Mouse (Mus musculus) hindbrain, embryonic 11.5 days (tissue): Measurements from ENCODE around the gene Ap5s1. TPM values are rescaled to one million over a fixed set of nuclear protein-coding genes. Genes with fewer than 3 reads are reported as not detected.
"Not testable (repeated sequence)": the region's sequence is repeated elsewhere in the genome, so short reads cannot be mapped to it uniquely, and the experiment has no call there.

Source experiments
- ATAC-seq: fragments of 200-750 bp; cut with Nextera tagmentation; 2 replicates; pipeline ENCODE4 v1.8.0; 2017; ENCODE audit warnings: mild to moderate bottlenecking, moderate TSS enrichment, moderate library complexity; ENCODE audit not compliant: low FRiP score
- DNase-seq: peaks from one replicate; pipeline ENCODE4 v3.0.0-alpha.2; 2015; ENCODE audit warnings: low spot score
- H3K27ac ChIP-seq: fragments of 300-500 bp; sonication (generic); 2 replicates; pipeline ENCODE4 v1.5.1; 2014; ENCODE audit warnings: mild to moderate bottlenecking, low read depth, low read length
- H3K27me3 ChIP-seq: fragments of 300-500 bp; sonication (generic); 2 replicates; pipeline ENCODE4 v1.6.1; 2014; ENCODE audit warnings: mild to moderate bottlenecking, low read length, moderate library complexity, mixed read lengths; ENCODE audit not compliant: control insufficient read depth, insufficient read depth
- H3K36me3 ChIP-seq: fragments of 300-500 bp; sonication (generic); 2 replicates; pipeline ENCODE4 v1.6.1; 2014; ENCODE audit warnings: mild to moderate bottlenecking, low read length, moderate library complexity, mixed read lengths; ENCODE audit not compliant: control insufficient read depth, insufficient read depth
- H3K4me1 ChIP-seq: fragments of 300-500 bp; sonication (generic); replicated peaks from 2 replicates; pipeline ENCODE4 v1.6.1; 2014; ENCODE audit warnings: low read length, mixed read lengths; ENCODE audit not compliant: control insufficient read depth, insufficient read depth
- H3K4me2 ChIP-seq: fragments of 300-500 bp; sonication (generic); replicated peaks from 2 replicates; pipeline ENCODE4 v1.6.1; 2014; ENCODE audit warnings: mild to moderate bottlenecking, low read depth, low read length
- H3K4me3 ChIP-seq: fragments of 300-500 bp; sonication (generic); 2 replicates; pipeline ENCODE4 v1.5.1; 2014; ENCODE audit warnings: low read depth, low read length
- H3K9ac ChIP-seq: fragments of 300-500 bp; sonication (generic); 2 replicates; pipeline ENCODE4 v1.6.1; 2014; ENCODE audit warnings: low read depth, low read length
- H3K9me3 ChIP-seq: fragments of 300-500 bp; sonication (generic); 2 replicates; pipeline ENCODE4 v1.6.1; 2016; ENCODE audit warnings: low read length; ENCODE audit not compliant: control insufficient read depth
- WGBS: fragments of 180-500 bp; shearing (Covaris S2); extraction: QIAGEN DNeasy Blood & Tissue Kit; methylation state at CpG from one replicate; pipeline ENCODE4 v1.1.7; 2014; 5-methylcytosine and 5-hydroxymethylcytosine counted together
- polyA plus RNA-seq: library from polyadenylated mRNA; unstranded; fragments of >200 nt; fragmentation: Nextera tagmentation; extraction: Ambion mirVana; gene quantifications from 2 replicates; pipeline ENCODE4 v1.2.1, GENCODE M21; 2014

Gene Ap5s1
- polyA plus RNA-seq, 1 experiment from 2014 or later, result 23.9 TPM

- WGBS, result 69% methylated on average over 3 of the region's 3 CpGs
Measured at GRCm38 (mm10) chr2:131221853-131222515, 15.1 kb downstream of the Ap5s1 start.

DNA sequence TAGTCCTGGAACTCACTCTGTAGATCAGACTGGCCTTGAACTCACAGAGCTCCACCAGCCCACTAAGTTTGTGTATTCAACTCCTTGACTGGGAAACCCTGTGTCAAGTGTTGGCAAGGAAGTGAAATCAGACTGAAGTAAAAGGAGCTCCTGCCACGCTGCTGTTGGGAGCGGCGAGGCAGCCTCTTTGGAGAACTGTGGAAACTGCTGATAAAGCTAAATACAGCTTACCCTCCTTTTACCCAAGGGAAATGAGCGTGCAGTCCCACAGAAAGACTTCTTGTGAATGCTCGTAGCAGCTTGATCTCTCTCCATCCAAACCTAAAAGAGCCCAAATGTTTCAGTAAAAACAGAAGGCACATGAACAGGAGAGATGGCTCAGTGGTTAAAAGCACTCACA is 15.7 kb downstream of the Ap5s1 start:
- Histone ChIP-seq H3K9ac (no peak overlapping the region), H3K27ac (no peak overlapping the region), H3K4me3 (no peak overlapping the region), H3K4me2 (no peak overlapping the region), H3K36me3 (0 out of 2 replicates have a peak, but pooled peaks cover 2% of the 10 kb centered on the region), H3K4me1 (no peaks in the 10 kb centered on the region), H3K27me3 (no peaks in the 10 kb centered on the region), H3K9me3 (no peaks in the 10 kb centered on the region)
- no peak for ATAC-seq
- DNase-seq, result no peak
- WGBS, result 69% methylated on average over 5 of the region's 5 CpGs

More at GRCm38 (mm10) chr2:131221853-131222515, 15.1 kb downstream of the Ap5s1 start:
- Histone ChIP-seq H3K27ac (no peak overlapping the region), H3K36me3 (0 out of 2 replicates have a peak, but pooled peaks cover under 1% of the 10 kb centered on the region), H3K9ac (no peak overlapping the region), H3K4me1 (no peaks in the 10 kb centered on the region), H3K4me2 (no peak overlapping the region), H3K4me3 (no peak overlapping the region), H3K27me3 (no peaks in the 10 kb centered on the region), H3K9me3 (no peaks in the 10 kb centered on the region)
- no peak for ATAC-seq
- DNase-seq, result no peak

GRCm38 (mm10) chr2:131223569-131223968 is 16.7 kb downstream of the Ap5s1 start:
- no peaks in the 10 kb centered on the region for H3K9me3 ChIP-seq
- no peaks in the 10 kb centered on the region for H3K4me1 ChIP-seq
- DNase-seq (no peak), ATAC-seq (no peak)
- no peak overlapping the region for H3K9ac ChIP-seq
- no peak overlapping the region for H3K4me3 ChIP-seq
- H3K36me3 ChIP-seq, result 0 out of 2 replicates have a peak, but pooled peaks cover 2% of the 10 kb centered on the region
- 82% methylated on average over 1 of the region's 1 CpGs for WGBS
- H3K27me3 ChIP-seq, result no peaks in the 10 kb centered on the region
- no peak overlapping the region for H3K4me2 ChIP-seq
- H3K27ac ChIP-seq, result no peak overlapping the region

DNA sequence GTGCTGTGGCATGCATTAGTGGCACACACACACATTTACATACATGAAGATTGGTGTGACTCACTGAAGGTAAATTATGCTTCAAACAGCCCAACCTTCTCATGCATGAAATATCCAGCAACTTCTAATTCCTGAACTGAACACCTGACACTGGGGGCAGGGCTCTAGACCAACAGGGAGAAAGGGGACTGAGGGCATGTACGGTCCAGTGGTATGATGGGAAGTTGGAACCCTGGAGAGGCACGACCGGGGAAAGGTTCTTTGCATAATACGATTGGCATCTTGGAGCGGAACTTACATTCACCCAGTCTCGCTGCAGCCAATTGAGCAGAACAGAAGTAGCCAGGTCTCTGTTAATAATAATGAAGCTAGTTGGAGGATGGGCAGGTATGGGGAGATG is 18.3 kb downstream of the Ap5s1 start:
- ATAC-seq, result no peak
- Histone ChIP-seq H3K9me3 (no peaks in the 10 kb centered on the region), H3K4me1 (no peaks in the 10 kb centered on the region), H3K27ac (no peak overlapping the region), H3K4me2 (no peak overlapping the region), H3K36me3 (0 out of 2 replicates have a peak, but pooled peaks cover 2% of the 10 kb centered on the region), H3K27me3 (no peaks in the 10 kb centered on the region), H3K9ac (no peak overlapping the region), H3K4me3 (no peak overlapping the region)
- no peak for DNase-seq
- WGBS, result 91% methylated on average over 6 of the region's 6 CpGs

- H3K9ac ChIP-seq, H3K9me3 ChIP-seq, H3K36me3 ChIP-seq: not testable (repeated sequence)
Measured at GRCm38 (mm10) chr2:131226669-131227068, 19.8 kb downstream of the Ap5s1 start.

GRCm38 (mm10) chr2:131227243-131227642 is 20.4 kb downstream of the Ap5s1 start:
- 95% methylated on average over 3 of the region's 3 CpGs for WGBS
- Histone ChIP-seq H3K4me2 (no peak overlapping the region), H3K27me3 (no peaks in the 10 kb centered on the region), H3K4me3 (no peak overlapping the region), H3K9me3 (no peaks in the 10 kb centered on the region), H3K27ac (no peak overlapping the region), H3K4me1 (no peaks in the 10 kb centered on the region), H3K36me3 (0 out of 2 replicates have a peak, but pooled peaks cover 2% of the 10 kb centered on the region), H3K9ac (no peak overlapping the region)
- no peak for ATAC-seq
- no peak for DNase-seq

More at GRCm38 (mm10) chr2:131226669-131227068, 19.8 kb downstream of the Ap5s1 start:
- H3K27me3 ChIP-seq, H3K4me3 ChIP-seq, H3K4me1 ChIP-seq, H3K27ac ChIP-seq, ATAC-seq, H3K4me2 ChIP-seq, DNase-seq: not testable (repeated sequence)
- 84% methylated on average over 2 of the region's 2 CpGs for WGBS

DNA sequence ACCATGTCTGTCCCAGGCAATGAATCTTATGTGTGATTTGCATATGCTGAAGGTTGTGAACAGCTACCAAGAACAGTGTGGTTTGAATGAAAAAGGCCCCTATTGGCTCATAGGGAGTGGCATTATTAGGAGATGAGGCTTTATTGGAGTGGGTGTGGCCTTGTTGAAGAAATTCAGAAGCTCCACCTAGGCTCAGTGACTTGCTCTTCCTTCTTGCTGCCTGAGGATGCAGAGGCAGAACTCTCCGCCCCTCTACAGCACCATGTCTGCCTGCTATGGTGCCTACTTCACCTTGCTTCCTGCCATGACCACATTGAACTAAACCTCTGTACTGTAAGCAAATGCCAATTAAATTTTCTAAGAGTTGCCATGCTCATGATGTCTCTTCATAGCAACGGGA is 25.7 kb downstream of the Ap5s1 start:
- Histone ChIP-seq H3K4me2 (no peak overlapping the region), H3K27ac (no peak overlapping the region), H3K27me3 (no peaks in the 10 kb centered on the region), H3K36me3 (no peaks in the 10 kb centered on the region), H3K4me3 (no peak overlapping the region), H3K9me3 (no peaks in the 10 kb centered on the region), H3K9ac (no peak overlapping the region), H3K4me1 (peaks cover 5% of the 10 kb centered on the region; the same call in 1 of the 2 replicates)
- ATAC-seq (no peak), DNase-seq (no peak)
- 80% methylated on average over 2 of the region's 2 CpGs for WGBS

DNA sequence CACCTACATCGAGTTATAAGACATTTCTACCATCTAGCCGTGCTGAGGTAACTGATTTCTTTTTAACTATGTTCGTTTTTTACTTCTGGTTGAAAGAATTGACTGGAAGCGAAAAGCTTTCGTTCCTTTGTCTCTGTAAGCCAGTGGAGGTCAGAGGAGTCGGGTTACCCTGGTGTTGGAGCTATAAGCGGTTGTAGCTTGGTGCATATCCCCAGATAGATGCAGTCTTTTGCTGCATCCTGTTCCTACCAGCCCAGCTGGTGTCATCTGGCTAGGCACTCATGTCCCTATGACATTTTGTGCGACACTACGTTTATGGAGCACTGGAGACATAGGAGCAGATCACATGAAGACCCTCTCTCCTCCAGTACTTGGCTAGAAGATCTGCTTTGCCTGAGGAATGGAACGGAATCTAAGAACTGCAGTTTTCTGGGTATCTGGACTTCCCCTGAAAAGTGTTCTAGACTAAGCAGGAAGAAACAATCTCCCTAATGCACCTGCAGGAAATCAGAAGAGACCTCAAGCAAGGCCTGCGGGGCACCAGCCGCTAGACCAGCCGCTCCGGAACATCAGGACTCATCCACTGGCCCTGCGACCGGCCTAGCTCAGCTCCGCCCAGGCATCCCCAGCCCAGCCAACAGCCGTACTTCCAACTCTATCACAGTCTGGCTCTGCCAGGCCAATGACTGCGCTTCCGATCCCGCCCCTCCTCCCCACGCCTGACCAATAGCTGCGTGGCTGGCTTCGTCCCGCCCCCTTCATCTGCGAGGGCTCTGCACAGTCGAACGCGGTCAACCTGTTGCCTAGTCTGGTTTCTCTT is 26.6 kb downstream of the Ap5s1 start, which contains the start of gene Mavs:
Mavs (plus strand) TSS at position 757 of the 820 bp plus-strand sequence.
- peak within 1 kb of the TSS; percentile 73 for H3K9ac ChIP-seq
- H3K4me1 ChIP-seq, result peaks cover 5% of the 10 kb centered on the region; the same call in 1 of the 2 replicates
- peak within 1 kb of the TSS; percentile 53 for H3K4me3 ChIP-seq
- peak within 1 kb of the TSS; percentile 10; the same call in 1 of the 2 replicates for H3K27ac ChIP-seq
- no peaks in the 10 kb centered on the region for H3K27me3 ChIP-seq
- no peaks in the 10 kb centered on the region for H3K9me3 ChIP-seq
- 8% methylated on average over 29 of the region's 29 CpGs for WGBS
- H3K4me2 ChIP-seq, result peak within 1 kb of the TSS; percentile 84
- peak; percentile 94 for DNase-seq
- H3K36me3 ChIP-seq, result no peaks in the 10 kb centered on the region
- ATAC-seq, result peak; percentile 100
